Mouse (Mus musculus) limb, embryonic 11.5 days (tissue): ENCODE measurements around the gene Mrps12. TPM values are rescaled to one million over a fixed set of nuclear protein-coding genes. Genes with fewer than 3 reads are reported as not detected.

Experiments used
- ATAC-seq: fragments of 200-750 bp; cut with Nextera tagmentation; 2 replicates; pipeline ENCODE4 v1.8.0; 2017; ENCODE audit warnings: low read depth; ENCODE audit not compliant: insufficient number of reproducible peaks, low FRiP score, low TSS enrichment
- DNase-seq: peaks from one replicate; pipeline ENCODE4 v3.0.0-alpha.2; 2015; ENCODE audit warnings: low spot score
- H3K27ac ChIP-seq: fragments of 300-500 bp; sonication (generic); replicated peaks from 2 replicates; pipeline ENCODE4 v1.5.1; 2014; ENCODE audit warnings: low read depth, mild to moderate bottlenecking, low read length
- H3K27me3 ChIP-seq: fragments of 300-500 bp; sonication (generic); 2 replicates; pipeline ENCODE4 v1.6.1; 2014; ENCODE audit warnings: mild to moderate bottlenecking, low read length, mixed read lengths; ENCODE audit not compliant: control insufficient read depth, insufficient read depth
- H3K36me3 ChIP-seq: fragments of 300-500 bp; sonication (generic); 2 replicates; pipeline ENCODE4 v1.6.1; 2014; ENCODE audit warnings: mild to moderate bottlenecking, low read length, moderate library complexity, mixed read lengths; ENCODE audit not compliant: control insufficient read depth, insufficient read depth
- H3K4me1 ChIP-seq: fragments of 300-500 bp; sonication (generic); 2 replicates; pipeline ENCODE4 v1.6.1; 2014; ENCODE audit warnings: low read length, mixed read lengths; ENCODE audit not compliant: control insufficient read depth, insufficient read depth
- H3K4me2 ChIP-seq: fragments of 300-500 bp; sonication (generic); 2 replicates; pipeline ENCODE4 v1.6.1; 2014; ENCODE audit warnings: low read depth, mild to moderate bottlenecking, moderate library complexity; ENCODE audit not compliant: severe bottlenecking
- H3K4me3 ChIP-seq: fragments of 300-500 bp; sonication (generic); 2 replicates; pipeline ENCODE4 v1.5.1; 2014; ENCODE audit warnings: low read depth, low read length
- H3K9ac ChIP-seq: fragments of 300-500 bp; sonication (generic); 2 replicates; pipeline ENCODE4 v1.6.1; 2014; ENCODE audit warnings: mild to moderate bottlenecking, low read length
- H3K9me3 ChIP-seq: fragments of 300-500 bp; sonication (generic); 2 replicates; pipeline ENCODE4 v1.6.1; 2016; ENCODE audit warnings: low read length; ENCODE audit not compliant: control insufficient read depth
- WGBS: fragments of 180-500 bp; shearing (Covaris S2); extraction: QIAGEN DNeasy Blood & Tissue Kit; methylation state at CpG from one replicate; pipeline ENCODE4 v1.1.7; 2014; 5-methylcytosine and 5-hydroxymethylcytosine counted together
- polyA plus RNA-seq: library from polyadenylated mRNA; unstranded; fragments of >200 nt; fragmentation: Nextera tagmentation; extraction: Ambion mirVana; gene quantifications from 2 replicates; pipeline ENCODE4 v1.2.1, GENCODE M21; 2014

The Mrps12 gene
- polyA plus RNA-seq, 1 experiment from 2014 or later = 156 TPM

DNA sequence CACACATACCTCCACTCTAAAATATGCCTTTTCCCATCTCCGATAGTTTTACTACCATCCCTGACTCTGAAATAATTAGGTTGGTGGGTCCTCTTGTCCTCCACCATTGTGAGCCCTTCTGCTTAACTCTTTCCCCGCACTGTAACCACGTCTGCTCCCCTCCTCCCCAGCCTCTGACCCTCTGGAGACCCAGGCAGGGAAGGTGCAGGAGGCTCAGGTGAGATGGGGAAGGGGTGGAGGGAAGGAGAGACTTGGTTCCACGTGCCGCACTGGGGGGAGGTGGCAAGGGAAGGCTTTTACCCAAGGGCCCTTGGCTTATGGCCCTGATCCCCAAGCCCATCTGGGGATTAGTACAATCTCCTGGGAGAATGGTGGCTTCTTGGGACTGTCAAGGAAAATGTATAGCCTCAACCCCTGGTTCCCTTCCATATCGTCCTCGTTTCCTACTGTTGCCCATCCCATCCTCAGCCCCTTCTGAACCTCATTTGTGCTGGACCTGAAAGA, 25.9 kb upstream of the Mrps12 start, which contains the start of gene Nfkbib:
Gene Nfkbib, minus strand, starts transcription at position 51 of the 504 bp plus-strand sequence.
- Histone ChIP-seq H3K9me3 (no peaks in the 10 kb centered on the region), H3K27ac (no peak within 1 kb of the TSS), H3K36me3 (no peaks in the 10 kb centered on the region), H3K27me3 (no peaks in the 10 kb centered on the region), H3K9ac (peak within 1 kb of the TSS; percentile 52; the same call in 1 of the 2 replicates), H3K4me1 (peaks cover 6% of the 10 kb centered on the region; the same call in 1 of the 2 replicates), H3K4me3 (peak within 1 kb of the TSS; percentile 71), H3K4me2 (peak within 1 kb of the TSS; percentile 62)
- WGBS = 67% methylated on average over 7 of the region's 7 CpGs
- no peak for ATAC-seq
- DNase-seq = no peak

DNA sequence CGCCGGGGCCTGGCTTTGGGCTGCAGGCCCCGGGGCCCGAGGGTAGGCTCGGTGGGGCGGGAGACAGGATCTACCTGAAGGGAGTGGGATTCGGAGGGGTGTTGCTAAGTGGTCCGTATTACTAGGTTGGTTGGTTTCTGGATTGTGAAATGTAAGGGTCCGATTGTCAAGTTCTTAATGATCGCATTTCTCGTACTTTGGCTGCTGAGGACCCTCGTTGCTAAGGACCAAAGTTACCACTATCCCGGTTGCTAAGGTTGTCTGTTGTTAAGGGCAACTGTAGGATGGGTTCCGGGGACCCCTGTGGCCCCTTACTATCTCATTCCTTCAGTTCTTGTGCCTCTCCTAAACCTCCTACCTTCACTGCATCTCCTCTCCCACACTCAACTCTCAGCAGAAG, 25.3 kb upstream of the Mrps12 start:
- Histone ChIP-seq H3K4me2 (peak overlapping the region; percentile 62), H3K27ac (no peak overlapping the region), H3K36me3 (no peaks in the 10 kb centered on the region), H3K9me3 (no peaks in the 10 kb centered on the region), H3K27me3 (no peaks in the 10 kb centered on the region), H3K9ac (peak overlapping the region; percentile 52; the same call in 1 of the 2 replicates), H3K4me1 (peaks cover 6% of the 10 kb centered on the region; the same call in 1 of the 2 replicates), H3K4me3 (peak overlapping the region; percentile 71)
- no peak for ATAC-seq
- no peak for DNase-seq
- WGBS = 8% methylated on average over 14 of the region's 14 CpGs

DNA sequence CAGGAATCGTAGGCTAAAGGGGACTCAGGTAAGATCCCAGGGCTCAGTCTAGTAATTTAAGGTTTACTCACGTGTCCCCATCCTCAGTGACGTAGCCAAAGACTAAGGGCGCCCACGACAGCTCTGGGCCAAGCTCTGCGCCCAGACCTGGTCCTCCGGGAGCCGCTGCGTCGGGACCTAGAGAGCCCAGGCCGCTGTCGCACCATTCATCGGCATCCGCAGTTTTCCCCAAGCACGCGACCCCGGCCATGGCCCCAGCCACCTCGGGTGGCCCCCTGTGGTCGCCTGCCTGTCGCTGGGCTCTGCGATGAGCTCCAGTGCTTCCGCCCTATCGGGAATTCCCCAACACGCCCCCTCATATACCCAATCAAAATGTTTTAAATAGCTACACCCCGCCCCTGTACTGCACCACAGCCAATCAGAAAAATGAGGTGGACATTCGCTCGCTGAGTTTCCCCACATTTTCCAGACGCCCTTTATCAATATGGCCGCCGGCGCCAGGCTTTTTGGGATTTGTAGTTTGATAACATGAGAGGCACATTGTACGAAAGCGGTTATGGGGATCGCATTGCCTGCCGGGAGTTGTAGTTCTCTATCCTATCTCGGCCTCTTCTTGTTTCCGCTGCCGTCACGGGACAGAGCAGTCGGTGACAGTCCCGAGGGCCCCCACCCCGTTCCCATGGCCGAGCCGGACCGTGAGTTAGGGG, 24.7 kb upstream of the Mrps12 start, which contains the start of gene Sirt2:
Gene Sirt2, plus strand, starts transcription at position 563 of the 707 bp plus-strand sequence.
- Histone ChIP-seq H3K36me3 (peaks cover 4% of the 10 kb centered on the region; the same call in 1 of the 2 replicates), H3K9me3 (no peaks in the 10 kb centered on the region), H3K4me2 (peak within 1 kb of the TSS; percentile 69), H3K27me3 (no peaks in the 10 kb centered on the region), H3K27ac (no peak within 1 kb of the TSS), H3K4me1 (peaks cover 6% of the 10 kb centered on the region; the same call in 1 of the 2 replicates), H3K9ac (peak within 1 kb of the TSS; percentile 58), H3K4me3 (peak within 1 kb of the TSS; percentile 71)
- ATAC-seq (peak; percentile 98), DNase-seq (peak; percentile 98)
- WGBS = under 1% methylated on average over 45 of the region's 45 CpGs

DNA sequence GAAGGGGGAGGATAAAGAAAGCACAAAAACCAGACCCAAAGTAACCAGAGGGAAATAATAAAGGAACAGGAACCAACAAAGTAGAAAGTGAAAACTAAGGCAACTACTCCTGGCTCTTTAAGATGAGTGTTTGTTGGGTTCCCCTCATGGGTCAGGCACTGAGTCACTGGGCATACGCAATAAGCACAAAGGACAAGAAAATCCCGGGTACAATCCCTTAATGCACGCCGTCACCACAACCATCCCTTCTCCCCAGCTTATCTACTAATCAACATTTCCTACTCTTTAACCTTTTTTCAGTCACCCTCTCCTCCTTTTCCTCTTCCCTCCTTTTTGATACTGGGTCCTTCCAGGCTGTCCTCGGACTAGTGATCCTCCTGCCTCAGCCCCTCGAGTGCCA, 23.6 kb upstream of the Mrps12 start:
- peaks cover 10% of the 10 kb centered on the region; the same call in 1 of the 2 replicates for H3K36me3 ChIP-seq
- no peak overlapping the region for H3K4me3 ChIP-seq
- H3K4me1 ChIP-seq = peaks cover 6% of the 10 kb centered on the region; the same call in 1 of the 2 replicates
- peak overlapping the region; percentile 69; the same call in 1 of the 2 replicates for H3K4me2 ChIP-seq
- no peaks in the 10 kb centered on the region for H3K27me3 ChIP-seq
- DNase-seq (no peak), ATAC-seq (no peak)
- H3K9ac ChIP-seq = no peak overlapping the region
- no peak overlapping the region for H3K27ac ChIP-seq
- WGBS = 86% methylated on average over 6 of the region's 6 CpGs
- H3K9me3 ChIP-seq = no peaks in the 10 kb centered on the region

DNA sequence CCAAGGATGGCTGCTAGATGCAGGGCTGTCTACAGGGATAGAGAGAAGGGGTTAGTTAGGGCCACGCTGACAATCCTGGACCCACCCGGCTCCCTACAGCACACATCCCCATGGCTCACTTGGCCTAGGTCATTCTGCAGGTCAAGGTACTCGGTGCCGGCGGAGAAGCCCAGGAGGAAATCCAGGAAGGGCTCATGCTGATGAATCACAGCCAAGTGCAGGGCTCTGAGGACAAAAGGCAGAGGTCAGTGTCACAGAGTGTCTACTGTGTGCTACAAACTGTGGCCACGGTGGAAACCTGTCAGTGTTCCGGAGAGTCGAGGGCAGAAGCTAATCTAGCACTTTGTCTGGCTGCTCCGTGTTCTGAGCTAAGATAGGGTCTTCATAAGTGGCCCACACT, 20.3 kb upstream of the Mrps12 start:
- DNase-seq = no peak
- Histone ChIP-seq H3K9ac (no peak overlapping the region), H3K4me3 (no peak overlapping the region), H3K9me3 (no peaks in the 10 kb centered on the region), H3K27ac (no peak overlapping the region), H3K4me2 (no peak overlapping the region), H3K36me3 (peaks cover 20% of the 10 kb centered on the region), H3K27me3 (no peaks in the 10 kb centered on the region), H3K4me1 (0 out of 2 replicates have a peak, but pooled peaks cover 3% of the 10 kb centered on the region)
- no peak for ATAC-seq
- 92% methylated on average over 9 of the region's 9 CpGs for WGBS

DNA sequence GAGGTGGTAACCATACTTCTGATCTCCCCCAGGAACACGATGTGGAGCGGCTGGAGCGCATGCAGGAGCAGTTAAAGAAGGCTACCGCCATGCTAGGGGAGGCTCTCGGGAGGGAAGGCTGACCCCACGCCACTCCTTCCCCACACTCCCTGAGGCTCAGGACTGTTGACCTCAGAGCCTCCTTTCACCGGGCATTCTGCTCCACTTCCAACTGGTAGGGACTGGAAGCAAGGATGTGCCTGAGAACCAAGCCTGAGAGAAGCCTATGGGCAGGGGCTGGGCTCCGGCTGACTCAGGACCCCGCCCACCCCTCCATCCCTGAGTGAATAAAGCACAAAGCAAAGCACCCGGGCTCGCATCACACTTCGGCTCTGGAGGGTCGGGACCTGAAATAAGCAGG, 17.0 kb upstream of the Mrps12 start:
- no peak overlapping the region for H3K4me3 ChIP-seq
- 85% methylated on average over 13 of the region's 13 CpGs for WGBS
- no peaks in the 10 kb centered on the region for H3K9me3 ChIP-seq
- H3K9ac ChIP-seq = no peak overlapping the region
- H3K4me1 ChIP-seq = no peaks in the 10 kb centered on the region
- no peak overlapping the region for H3K27ac ChIP-seq
- H3K4me2 ChIP-seq = no peak overlapping the region
- H3K36me3 ChIP-seq = peaks cover 23% of the 10 kb centered on the region
- peaks cover 11% of the 10 kb centered on the region for H3K27me3 ChIP-seq
- DNase-seq = no peak
- no peak for ATAC-seq

DNA sequence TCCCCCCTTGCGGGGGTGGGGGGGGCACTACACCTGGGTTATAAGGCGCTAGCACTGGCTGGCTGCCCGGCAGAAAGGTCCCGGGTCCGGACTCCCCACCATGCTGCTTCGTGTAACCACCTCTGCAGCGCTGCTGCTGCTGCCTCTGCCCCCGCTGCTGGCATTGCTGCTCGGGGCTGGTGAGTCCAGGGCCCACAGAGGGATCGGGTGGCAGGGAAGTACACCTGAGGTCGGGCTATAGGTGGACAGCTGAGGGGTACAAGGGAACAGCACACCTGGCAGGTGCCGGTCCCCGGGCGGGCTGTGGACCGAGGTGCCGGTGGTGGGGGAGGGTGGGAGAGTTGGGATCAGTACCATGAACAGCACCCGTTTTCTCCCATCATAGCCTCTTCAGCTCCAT, 14.5 kb upstream of the Mrps12 start, which contains the start of gene Ccer2:
Gene Ccer2, plus strand, starts transcription at position 96 of the 400 bp plus-strand sequence.
- H3K27me3 ChIP-seq = peaks cover 11% of the 10 kb centered on the region
- DNase-seq (no peak), ATAC-seq (peak; percentile 31)
- H3K4me3 ChIP-seq = 0 out of 2 replicates have a peak within 1 kb of the TSS, but pooled peaks have one; percentile 1
- WGBS = 3% methylated on average over 17 of the region's 17 CpGs
- no peak within 1 kb of the TSS for H3K27ac ChIP-seq
- peak within 1 kb of the TSS; percentile 19 for H3K4me2 ChIP-seq
- no peak within 1 kb of the TSS; the same call in 1 of the 2 replicates for H3K9ac ChIP-seq
- H3K4me1 ChIP-seq = no peaks in the 10 kb centered on the region
- H3K36me3 ChIP-seq = peaks cover 17% of the 10 kb centered on the region
- no peaks in the 10 kb centered on the region for H3K9me3 ChIP-seq

DNA sequence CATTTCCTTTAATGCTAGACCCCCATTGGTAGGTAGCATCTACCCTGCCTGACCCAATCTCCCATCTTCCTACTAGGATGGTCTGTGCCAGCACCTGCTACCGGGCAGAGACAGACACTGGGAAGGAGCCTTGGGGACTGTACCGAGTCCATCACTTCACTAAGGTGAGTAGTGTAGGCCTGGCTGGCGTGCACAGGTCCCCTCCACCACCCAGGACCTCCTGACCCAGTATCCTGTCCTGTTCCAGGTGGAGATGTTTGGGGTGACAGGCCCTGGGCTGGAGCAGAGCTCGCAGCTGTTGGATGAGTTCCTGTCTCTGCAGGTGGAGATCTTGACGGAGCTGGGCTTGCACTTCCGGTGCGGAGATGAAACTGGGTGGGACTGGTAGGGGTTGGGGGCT, 8.3 kb upstream of the Mrps12 start:
- Histone ChIP-seq H3K36me3 (peaks cover 7% of the 10 kb centered on the region), H3K4me3 (no peak overlapping the region), H3K27me3 (no peaks in the 10 kb centered on the region), H3K4me1 (no peaks in the 10 kb centered on the region), H3K9ac (no peak overlapping the region), H3K9me3 (no peaks in the 10 kb centered on the region), H3K27ac (no peak overlapping the region), H3K4me2 (no peak overlapping the region)
- WGBS = 97% methylated on average over 7 of the region's 7 CpGs
- ATAC-seq = no peak
- DNase-seq = no peak
